Mouse (Mus musculus) megakaryocyte, embryonic 14.5 days (primary cell): ENCODE results near the gene Slc7a6os.

ENCODE experiments used
- FLI1 ChIP-seq: IDR thresholded peaks from 2 replicates; pipeline ENCODE4 v1.6.1; 2012; ENCODE audit warnings: low read length, inconsistent platforms, mixed read lengths
- GATA1 ChIP-seq: IDR thresholded peaks from 3 replicates; pipeline ENCODE4 v1.6.1; 2012; ENCODE audit warnings: mixed read lengths, low read length, inconsistent platforms, borderline replicate concordance

- no peak for TF ChIP-seq GATA1
- no peak for TF ChIP-seq FLI1
Measured at GRCm38 (mm10) chr8:106152876-106153275, 57.9 kb downstream of the Slc7a6os start.
